Mouse (Mus musculus) CH12.LX (cell line): ENCODE results near the gene Itga4. TPM values are rescaled to one million over a fixed set of nuclear protein-coding genes. Genes with fewer than 3 reads are reported as not detected.

Experiments used
- DNase-seq: peaks from one replicate; pipeline ENCODE4 v3.0.0-alpha.2; 2013; ENCODE audit errors: extremely low read depth
- H3K27ac ChIP-seq: 2 replicates; pipeline ENCODE4 v1.5.1; 2012; ENCODE audit warnings: low read depth, mild to moderate bottlenecking, control low read depth, moderate library complexity; ENCODE audit not compliant: insufficient read depth
- H3K27me3 ChIP-seq: replicated peaks from 2 replicates; pipeline ENCODE3; 2012; ENCODE audit warnings: inconsistent platforms
- H3K36me3 ChIP-seq, 2 experiments: replicated peaks in 1 of 2; 2 replicates each; pipeline versions ENCODE3 to v1.6.1; 2012; ENCODE audit warnings: inconsistent platforms in 1 of 2, low read length in 1 of 2, mild to moderate bottlenecking in 1 of 2, mixed read lengths in 1 of 2, moderate library complexity in 1 of 2; ENCODE audit not compliant: control insufficient read depth in 1 of 2, insufficient read depth in 1 of 2
- H3K4me1 ChIP-seq, 2 experiments: 2 replicates each; pipeline ENCODE4 v1.6.1; 2012; ENCODE audit warnings: inconsistent platforms in 1 of 2, moderate library complexity in 1 of 2; ENCODE audit not compliant: insufficient read depth in 2 of 2, control insufficient read depth in 1 of 2
- H3K4me2 ChIP-seq: 2 replicates; pipeline ENCODE4 v1.6.1; 2012; ENCODE audit warnings: low read depth, mild to moderate bottlenecking, control low read depth; ENCODE audit not compliant: poor library complexity, insufficient read depth, severe bottlenecking
- H3K4me3 ChIP-seq, 3 experiments: fragments of 150-350 bp in 1 of 3; sonication (generic) in 1 of 3; replicated peaks in 1 of 3; 2 replicates each; pipeline versions ENCODE3 to v1.5.1; 2011 to 2012; ENCODE audit warnings: low read depth in 2 of 3, low read length in 2 of 3, mild to moderate bottlenecking in 2 of 3, moderate library complexity in 2 of 3, control low read depth in 1 of 3, improper control_type of control experiment in 1 of 3, inconsistent platforms in 1 of 3, mixed read lengths in 1 of 3; ENCODE audit not compliant: poor library complexity in 1 of 3
- H3K79me2 ChIP-seq: replicated peaks from 2 replicates; pipeline ENCODE4 v1.6.1; 2012; ENCODE audit warnings: mild to moderate bottlenecking, moderate library complexity; ENCODE audit not compliant: control insufficient read depth, poor library complexity, insufficient read depth, severe bottlenecking; ENCODE audit errors: extremely low read depth
- H3K9ac ChIP-seq: 2 replicates; pipeline ENCODE4 v1.6.1; 2012; ENCODE audit warnings: low read depth, mild to moderate bottlenecking, control low read depth, moderate library complexity; ENCODE audit not compliant: insufficient read depth
- H3K9me3 ChIP-seq: replicated peaks from 2 replicates; pipeline ENCODE3; 2012; ENCODE audit warnings: low read length, inconsistent platforms, mixed read lengths
- BHLHE40 ChIP-seq: IDR thresholded peaks from 2 replicates; pipeline ENCODE4 v1.6.1; 2011; ENCODE audit warnings: mild to moderate bottlenecking, low read depth, low read length, improper control_type of control experiment
- CHD2 ChIP-seq: IDR thresholded peaks from 2 replicates; pipeline ENCODE4 v1.6.1; 2011; ENCODE audit warnings: low read length, improper control_type of control experiment
- CTCF ChIP-seq, 2 experiments: IDR thresholded peaks in 1 of 2; conservative IDR thresholded peaks in 1 of 2; 2 replicates each; pipeline ENCODE4 v1.5.1; 2011 to 2012; ENCODE audit warnings: low read depth in 2 of 2, low read length in 2 of 2, improper control_type of control experiment in 1 of 2, inconsistent platforms in 1 of 2, mild to moderate bottlenecking in 1 of 2, moderate library complexity in 1 of 2
- E2F4 ChIP-seq: IDR thresholded peaks from 2 replicates; pipeline ENCODE4 v1.6.1; 2011; ENCODE audit warnings: low read depth, low read length, improper control_type of control experiment; ENCODE audit not compliant: insufficient replicate concordance
- ELF1 ChIP-seq: IDR thresholded peaks from 2 replicates; pipeline ENCODE4 v1.6.1; 2014; ENCODE audit warnings: low read depth, mild to moderate bottlenecking, inconsistent platforms, low read length, improper control_type of control experiment
- GABPA ChIP-seq: IDR thresholded peaks from 2 replicates; pipeline ENCODE4 v1.6.1; 2012; ENCODE audit warnings: low read depth, low read length, improper control_type of control experiment, inconsistent platforms; ENCODE audit not compliant: insufficient replicate concordance
- HCFC1 ChIP-seq: IDR thresholded peaks from 2 replicates; pipeline ENCODE4 v1.6.1; 2012; ENCODE audit warnings: low read depth, mild to moderate bottlenecking, inconsistent platforms, low read length, improper control_type of control experiment
- IRF4 ChIP-seq: IDR thresholded peaks from 2 replicates; pipeline ENCODE4 v1.6.1; 2014; ENCODE audit warnings: low read depth, mild to moderate bottlenecking, inconsistent platforms, low read length, improper control_type of control experiment
- JUN ChIP-seq: IDR thresholded peaks from 2 replicates; pipeline ENCODE4 v1.6.1; 2011; ENCODE audit warnings: low read depth, mild to moderate bottlenecking, low read length, improper control_type of control experiment, moderate library complexity; ENCODE audit not compliant: insufficient read depth
- KAT2A ChIP-seq: IDR thresholded peaks from 2 replicates; pipeline ENCODE4 v1.6.1; 2012; ENCODE audit warnings: low read length, improper control_type of control experiment, inconsistent platforms; ENCODE audit not compliant: insufficient replicate concordance
- MAZ ChIP-seq: IDR thresholded peaks from 2 replicates; pipeline ENCODE4 v1.6.1; 2012; ENCODE audit warnings: low read depth, mild to moderate bottlenecking, inconsistent platforms, low read length, improper control_type of control experiment, moderate library complexity
- MEF2A ChIP-seq: IDR thresholded peaks from 2 replicates; pipeline ENCODE4 v1.6.1; 2014; ENCODE audit warnings: low read depth, mild to moderate bottlenecking, inconsistent platforms, low read length, improper control_type of control experiment, borderline replicate concordance
- MXI1 ChIP-seq: IDR thresholded peaks from 2 replicates; pipeline ENCODE4 v1.6.1; 2011; ENCODE audit warnings: mild to moderate bottlenecking, low read depth, low read length, improper control_type of control experiment
- NELFE ChIP-seq: IDR thresholded peaks from 2 replicates; pipeline ENCODE4 v1.6.1; 2011; ENCODE audit warnings: low read depth, low read length, improper control_type of control experiment
- PAX5 ChIP-seq: IDR thresholded peaks from 2 replicates; pipeline ENCODE4 v1.6.1; 2012; ENCODE audit warnings: low read length, inconsistent platforms, mixed read lengths
- POLR2A ChIP-seq: IDR thresholded peaks from 2 replicates; pipeline ENCODE4 v1.6.1; 2011; ENCODE audit warnings: low read depth, mild to moderate bottlenecking, improper control_type of control experiment, low read length
- RAD21 ChIP-seq: IDR thresholded peaks from 2 replicates; pipeline ENCODE4 v1.6.1; 2011; ENCODE audit warnings: low read depth, mild to moderate bottlenecking, low read length, improper control_type of control experiment, moderate library complexity
- RCOR1 ChIP-seq: conservative IDR thresholded peaks from 2 replicates; pipeline ENCODE4 v1.6.1; 2012; ENCODE audit warnings: low read depth, mild to moderate bottlenecking, inconsistent platforms, low read length, improper control_type of control experiment
- SIN3A ChIP-seq: IDR thresholded peaks from 2 replicates; pipeline ENCODE4 v1.6.1; 2012; ENCODE audit warnings: low read length, improper control_type of control experiment, inconsistent platforms
- TCF12 ChIP-seq: IDR thresholded peaks from 2 replicates; pipeline ENCODE4 v1.6.1; 2014; ENCODE audit warnings: low read depth, mild to moderate bottlenecking, inconsistent platforms, low read length, improper control_type of control experiment
- UBTF ChIP-seq: IDR thresholded peaks from 2 replicates; pipeline ENCODE4 v1.6.1; 2012; ENCODE audit warnings: low read depth, mild to moderate bottlenecking, inconsistent platforms, low read length, improper control_type of control experiment, moderate library complexity
- USF2 ChIP-seq: conservative IDR thresholded peaks from 2 replicates; pipeline ENCODE4 v1.6.1; 2011; ENCODE audit warnings: low read depth, low read length, improper control_type of control experiment
- ZMIZ1 ChIP-seq: IDR thresholded peaks from 2 replicates; pipeline ENCODE4 v1.6.1; 2012; ENCODE audit warnings: low read depth, mild to moderate bottlenecking, inconsistent platforms, low read length, improper control_type of control experiment
- ZNF384 ChIP-seq: IDR thresholded peaks from 2 replicates; pipeline ENCODE4 v1.6.1; 2012; ENCODE audit warnings: low read depth, low read length, improper control_type of control experiment, inconsistent platforms
- dilution Hi-C: fragments of 300-500 bp; cut with MboI; formaldehyde crosslinking; loops from 2 replicates; pipeline ENCODE4 v1.14.3; 2020; ENCODE audit warnings: low sequenced_read_pairs; ENCODE audit not compliant: extremely low pct_unique_long_range_greater_than_20kb, extremely low pct_ligation_motif_present
- in situ Hi-C: fragments of 300-500 bp; cut with MboI; formaldehyde crosslinking; loops from 3 replicates; pipeline ENCODE4 v1.14.3; 2019; ENCODE audit warnings: low sequenced_read_pairs, low pct_ligation_motif_present, low pct_unique_long_range_greater_than_20kb, mixed read lengths
- polyA plus RNA-seq: library from polyadenylated mRNA; unstranded; fragments of >175 nt; gene quantifications from 2 replicates; pipeline ENCODE4 v1.2.1, GENCODE M21; 2012; ENCODE audit warnings: low read depth; ENCODE audit not compliant: insufficient read length
- total RNA-seq, 2 experiments: library from RNA; depleted of rRNA; stranded (reverse); fragments of 300-350 nt in 1 of 2; fragments of >200 nt in 1 of 2; gene quantifications; 2 replicates each; pipeline ENCODE4 v1.2.3; 2012 to 2014

The Itga4 gene
- total and polyA plus RNA-seq, 3 experiments, result 51.2 to 79.3 (median 54.3) TPM

- in situ Hi-C loops, result no loop called here
- Histone ChIP-seq H3K79me2 (peaks cover 35% of the 10 kb centered on the region), H3K4me3 (no peak overlapping the region), H3K36me3 (peaks cover 58 to 86% of the 10 kb centered on the region in 2 experiments), H3K27me3 (no peaks in the 10 kb centered on the region), H3K27ac (no peak overlapping the region), H3K4me1 (peaks cover 0 to 19% of the 10 kb centered on the region in 2 experiments; a peak in 2 of 4 replicates), H3K9ac (no peak overlapping the region), H3K9me3 (no peaks in the 10 kb centered on the region), H3K4me2 (no peak overlapping the region)
- dilution Hi-C loops, result no loop called here
- DNase-seq, result no peak
- no peak for TF ChIP-seq CHD2
These were observed 37.2 kb downstream of the Itga4 start for GRCm38 (mm10) chr2:79292431-79292830.

- DNase-seq, result no peak
- Histone ChIP-seq H3K79me2 (peaks cover 15% of the 10 kb centered on the region), H3K9me3 (no peaks in the 10 kb centered on the region), H3K4me3 (no peak overlapping the region), H3K27ac (no peak overlapping the region)
- in situ Hi-C loops (no loop called here), dilution Hi-C loops (no loop called here)
- no peak for TF ChIP-seq MXI1
- TF ChIP-seq BHLHE40, result peak; percentile 25; the same call in 1 of the 2 replicates
- no peak for TF ChIP-seq IRF4
- no peak for TF ChIP-seq POLR2A
- no peak for TF ChIP-seq ZNF384
- no peak for TF ChIP-seq SIN3A
- no peak for TF ChIP-seq TCF12
- TF ChIP-seq HCFC1, result no peak
- 0 out of 2 replicates have a peak, but pooled peaks have one; percentile 13 for TF ChIP-seq ELF1
- TF ChIP-seq CTCF (conservative IDR thresholded peaks at IDR 0.05 in 1 of 2, IDR thresholded peaks at IDR 0.05 in 1 of 2; ENCODE audit: low read depth in 2 of 2, low read length in 2 of 2), result no peak
- no peak for TF ChIP-seq GABPA
- TF ChIP-seq UBTF, result no peak
- no peak for TF ChIP-seq PAX5
- TF ChIP-seq, all 38 proteins: peak for 2
- H3K4me2 ChIP-seq, result no peak overlapping the region
- H3K27me3 ChIP-seq, result no peaks in the 10 kb centered on the region
- peaks cover 33 to 75% of the 10 kb centered on the region in 2 experiments for H3K36me3 ChIP-seq
- H3K9ac ChIP-seq, result no peak overlapping the region
- H3K4me1 ChIP-seq, result 0 out of 4 replicates have a peak, but pooled peaks cover 0 to 6% of the 10 kb centered on the region in 2 experiments
These were observed 47.2 kb downstream of the Itga4 start for GRCm38 (mm10) chr2:79302398-79302797.

- Histone ChIP-seq H3K9me3 (no peaks in the 10 kb centered on the region), H3K36me3 (peaks cover 56 to 88% of the 10 kb centered on the region in 2 experiments), H3K27ac (no peak overlapping the region), H3K4me2 (no peak overlapping the region), H3K4me3 (no peak overlapping the region), H3K79me2 (0 out of 2 replicates have a peak, but pooled peaks cover 2% of the 10 kb centered on the region), H3K9ac (no peak overlapping the region), H3K27me3 (no peaks in the 10 kb centered on the region), H3K4me1 (no peaks in the 10 kb centered on the region)
- no peak for TF ChIP-seq HCFC1
- no peak for TF ChIP-seq KAT2A
- no peak for TF ChIP-seq USF2
- no peak for TF ChIP-seq UBTF
- no peak for TF ChIP-seq SIN3A
- no peak for TF ChIP-seq ZNF384
- no peak for TF ChIP-seq E2F4
- TF ChIP-seq RCOR1, result no peak
- TF ChIP-seq JUN, result no peak
- TF ChIP-seq ELF1, result no peak
- no peak for TF ChIP-seq BHLHE40
- no peak for TF ChIP-seq RAD21
- TF ChIP-seq MEF2A, result no peak
- TF ChIP-seq MXI1, result no peak
- TF ChIP-seq NELFE, result no peak
- TF ChIP-seq MAZ, result no peak
- TF ChIP-seq GABPA, result no peak
- no peak for TF ChIP-seq PAX5
- no peak for TF ChIP-seq ZMIZ1
- dilution Hi-C loops, result no loop called here
- in situ Hi-C loops, result no loop called here
- DNase-seq, result no peak
These were observed 52.3 kb downstream of the Itga4 start for GRCm38 (mm10) chr2:79307549-79307948.
